Mouse (Mus musculus): ENCODE measurements at regions not wholly inside any gene's neighbourhood (a gene's known extent, or its start where the extent isn't known, plus 50 kb on each side); places are given as distances from the start of the nearest gene placed in this dataset.

- intact Hi-C loops (cut with DNase I) = no loop called here
- DNase-seq = no peak
- Histone ChIP-seq H3K4me3 (no peak overlapping the region), H3K27ac (no peak overlapping the region)
- no peak for TF ChIP-seq CTCF (IDR thresholded peaks at IDR 0.05)
These were observed 272.3 kb downstream of the Tle4 start for GRCm38 (mm10) chr19:14325353-14326052.

DNA sequence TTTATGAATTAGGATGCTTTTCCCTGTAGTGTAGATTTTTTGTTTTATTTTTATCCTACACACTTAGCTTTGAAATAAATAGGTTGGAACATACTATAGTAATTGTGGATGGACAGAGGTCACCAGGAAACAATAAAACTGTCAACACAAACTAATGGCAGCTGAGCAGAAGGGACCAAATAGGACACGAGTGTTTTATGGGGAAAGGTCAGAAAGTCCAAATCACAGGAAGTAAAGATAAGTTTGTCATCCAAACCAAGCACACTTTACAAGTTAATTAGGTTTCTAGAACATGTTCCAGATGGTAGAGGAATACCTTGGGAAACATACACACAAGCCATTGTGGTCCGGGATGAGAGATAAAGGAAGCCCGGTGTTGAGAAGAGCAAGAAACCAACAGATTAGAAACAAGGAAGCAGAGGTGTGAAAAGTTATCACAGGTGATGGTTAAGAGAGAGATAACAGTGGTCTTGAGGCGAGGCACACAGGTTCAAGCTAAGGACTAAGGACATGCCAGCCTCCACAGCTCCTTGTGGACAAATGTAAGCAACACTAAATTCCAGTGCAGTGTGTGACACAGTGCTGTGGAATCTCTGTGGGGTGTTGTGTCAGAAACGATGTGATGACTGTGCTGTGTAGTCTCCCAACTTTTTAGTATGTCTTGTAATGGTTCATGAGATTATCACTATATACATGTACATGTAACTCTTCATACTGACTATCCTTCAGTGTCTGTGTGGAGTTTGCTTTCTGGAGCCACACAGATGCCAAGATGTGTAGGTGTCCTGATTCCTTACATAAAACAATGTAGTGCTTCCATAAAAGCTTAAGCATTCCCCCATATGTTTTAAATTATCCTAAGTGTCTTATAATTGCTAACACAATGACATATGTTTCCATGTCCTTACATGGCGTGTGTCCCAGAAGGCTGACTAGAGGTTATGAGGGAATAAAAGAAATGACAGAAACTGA is 264.5 kb downstream of the Tle4 start:
- intact Hi-C loops (cut with DNase I) = no loop called here
- Histone ChIP-seq H3K4me3 (no peak overlapping the region), H3K27ac (no peak overlapping the region)
- no peak for TF ChIP-seq CTCF (IDR thresholded peaks at IDR 0.05)
- DNase-seq = no peak

DNA sequence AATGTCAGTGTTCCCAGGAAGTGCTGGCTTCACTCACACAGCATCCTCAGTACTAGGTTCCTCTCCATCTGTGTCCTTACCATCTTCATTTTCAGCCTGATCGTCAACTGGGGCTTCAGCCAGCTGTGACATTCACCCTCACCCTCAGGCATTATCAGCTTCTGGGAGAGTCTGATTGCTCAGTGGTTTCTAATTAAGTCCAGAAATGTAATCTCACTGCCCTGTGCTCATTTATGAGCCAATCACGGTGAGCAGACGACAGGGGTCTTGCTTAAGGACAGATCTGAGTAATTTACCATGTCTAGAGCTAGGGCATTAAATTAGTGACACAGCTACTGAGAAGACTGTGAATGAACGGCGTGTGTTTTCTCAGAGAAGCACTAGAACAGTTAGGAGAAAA is 260.8 kb downstream of the Tle4 start:
- Histone ChIP-seq H3K27ac (no peak overlapping the region), H3K4me3 (no peak overlapping the region)
- TF ChIP-seq CTCF (IDR thresholded peaks at IDR 0.05) = no peak
- intact Hi-C loops (cut with DNase I) = no loop called here
- DNase-seq = no peak

- DNase-seq = no peak
- intact Hi-C loops (cut with DNase I) = no loop called here
- no peak overlapping the region for H3K27ac ChIP-seq
- TF ChIP-seq CTCF (IDR thresholded peaks at IDR 0.05) = no peak
- no peak overlapping the region for H3K4me3 ChIP-seq
These were observed 257.1 kb downstream of the Tle4 start for GRCm38 (mm10) chr19:14340759-14341158.

GRCm38 (mm10) chr19:14343890-14344289 is 254.0 kb downstream of the Tle4 start:
- no peak overlapping the region for H3K27ac ChIP-seq
- intact Hi-C loops (cut with DNase I) = no loop called here
- no peak for TF ChIP-seq CTCF (IDR thresholded peaks at IDR 0.05)
- no peak overlapping the region for H3K4me3 ChIP-seq
- DNase-seq = no peak

DNA sequence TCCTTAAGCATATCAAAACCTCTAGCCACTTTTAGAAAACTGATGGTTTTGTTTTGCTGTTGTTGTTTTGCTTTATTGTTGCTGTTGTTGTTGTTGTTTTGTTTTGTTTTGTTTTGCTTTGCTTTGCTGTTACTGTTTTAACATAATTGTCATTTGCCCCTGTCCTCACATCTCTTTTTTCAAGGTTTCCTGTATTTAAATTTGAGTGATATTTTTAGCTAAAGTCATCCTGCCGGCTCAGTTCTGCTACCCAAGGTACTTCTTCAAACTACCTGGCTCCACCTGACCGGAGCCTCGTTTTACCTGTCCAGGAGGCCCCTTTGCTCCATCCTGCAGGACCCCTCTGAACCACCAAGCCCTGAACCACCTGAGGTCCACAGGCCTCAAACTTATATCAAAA is 253.4 kb downstream of the Tle4 start:
- Histone ChIP-seq H3K4me3 (no peak overlapping the region), H3K27ac (no peak overlapping the region)
- TF ChIP-seq CTCF (IDR thresholded peaks at IDR 0.05) = no peak
- DNase-seq = no peak
- intact Hi-C loops (cut with DNase I) = no loop called here

- intact Hi-C loops (cut with DNase I) = no loop called here
- no peak overlapping the region for H3K27ac ChIP-seq
- H3K4me3 ChIP-seq = no peak overlapping the region
- no peak for DNase-seq
- TF ChIP-seq CTCF (IDR thresholded peaks at IDR 0.05) = no peak
These were observed 250.8 kb downstream of the Tle4 start for GRCm38 (mm10) chr19:14347026-14347425.

DNA sequence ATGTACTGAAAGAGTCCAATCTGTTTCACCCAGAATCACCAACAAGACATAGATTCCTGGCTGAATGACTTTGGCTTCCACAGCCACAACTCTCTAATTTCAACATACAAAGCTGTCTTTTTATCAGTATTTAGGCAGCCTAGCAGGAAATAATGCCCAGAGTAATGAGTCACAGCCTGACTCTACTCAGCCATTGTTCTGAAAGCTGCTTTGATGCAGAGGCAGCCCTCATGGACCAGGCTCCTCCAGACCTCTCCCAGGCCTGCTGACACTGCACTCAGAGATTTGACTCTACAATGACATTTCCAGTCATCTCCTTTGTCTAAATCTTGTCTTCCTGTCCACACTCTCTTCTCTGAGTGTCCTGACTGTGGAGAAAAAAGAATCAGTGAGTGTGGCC is 250.4 kb downstream of the Tle4 start:
- no peak for DNase-seq
- Histone ChIP-seq H3K27ac (no peak overlapping the region), H3K4me3 (no peak overlapping the region)
- intact Hi-C loops (cut with DNase I) = no loop called here
- TF ChIP-seq CTCF (IDR thresholded peaks at IDR 0.05) = no peak

- no peak overlapping the region for H3K4me3 ChIP-seq
- intact Hi-C loops (cut with DNase I) = no loop called here
- no peak overlapping the region for H3K27ac ChIP-seq
- no peak for DNase-seq
- no peak for TF ChIP-seq CTCF (IDR thresholded peaks at IDR 0.05)
These were observed 248.1 kb downstream of the Tle4 start for GRCm38 (mm10) chr19:14349753-14350152.

GRCm38 (mm10) chr19:14351728-14352340 is 246.0 kb downstream of the Tle4 start:
- intact Hi-C loops (cut with DNase I) = no loop called here
- H3K4me3 ChIP-seq = no peak overlapping the region
- no peak for DNase-seq
- TF ChIP-seq CTCF (IDR thresholded peaks at IDR 0.05) = no peak
- H3K27ac ChIP-seq = no peak overlapping the region

GRCm38 (mm10) chr19:14352551-14352950 is 245.3 kb downstream of the Tle4 start:
- Histone ChIP-seq H3K27ac (no peak overlapping the region), H3K4me3 (no peak overlapping the region)
- no peak for DNase-seq
- no peak for TF ChIP-seq CTCF (IDR thresholded peaks at IDR 0.05)
- intact Hi-C loops (cut with DNase I) = no loop called here

GRCm38 (mm10) chr19:14353151-14353550 is 244.7 kb downstream of the Tle4 start:
- no peak for TF ChIP-seq CTCF (IDR thresholded peaks at IDR 0.05)
- Histone ChIP-seq H3K27ac (no peak overlapping the region), H3K4me3 (no peak overlapping the region)
- intact Hi-C loops (cut with DNase I) = no loop called here
- no peak for DNase-seq

- no peak for TF ChIP-seq CTCF (IDR thresholded peaks at IDR 0.05)
- DNase-seq = no peak
- Histone ChIP-seq H3K27ac (no peak overlapping the region), H3K4me3 (no peak overlapping the region)
- intact Hi-C loops (cut with DNase I) = no loop called here
These were observed 242.7 kb downstream of the Tle4 start for GRCm38 (mm10) chr19:14355128-14355527.

Data from gastrocnemius, adult 2 months (tissue).